Mouse (Mus musculus): ENCODE results near the gene Tardbp.

Gene Tardbp

DNA sequence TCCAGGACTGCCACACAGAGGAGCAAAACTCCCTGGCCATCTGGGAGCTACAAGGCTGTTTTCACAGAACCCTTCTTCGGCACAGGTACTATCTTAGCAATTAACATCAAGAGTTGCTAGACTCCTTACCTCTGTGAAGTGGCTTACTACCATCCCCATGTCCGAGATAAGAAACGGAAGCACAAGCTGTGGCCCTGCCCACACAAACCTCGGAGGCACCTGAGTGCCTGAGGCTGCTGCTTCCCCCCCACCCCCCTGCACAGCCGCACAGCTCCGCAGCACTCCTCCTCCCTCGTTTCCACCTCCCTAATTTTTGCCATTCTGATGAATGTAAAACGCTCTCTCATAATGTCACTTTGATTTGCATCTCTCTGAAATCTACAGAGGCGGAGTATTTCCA is 11.5 kb upstream of the Tardbp start:
- no peak for DNase-seq

DNA sequence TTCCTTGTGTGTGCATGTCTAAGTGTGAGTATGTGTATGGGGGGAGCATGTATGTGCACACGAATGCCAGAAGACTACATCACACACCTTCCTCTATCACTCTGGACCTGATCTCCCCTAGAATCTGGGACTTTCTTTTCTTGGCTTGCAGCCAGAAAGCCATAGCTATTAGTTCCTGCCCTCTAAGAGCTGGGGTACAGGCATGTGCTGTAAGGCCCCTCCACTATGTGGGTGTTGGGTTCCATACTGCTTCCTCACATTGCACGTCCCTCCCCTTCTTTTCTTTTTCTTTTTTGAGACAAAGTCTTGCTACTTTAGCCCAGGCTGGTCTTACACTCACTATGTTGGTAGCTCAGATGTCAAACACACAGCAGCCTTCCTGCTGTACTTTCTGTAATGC is 8.5 kb upstream of the Tardbp start:
- DNase-seq: no peak

DNA sequence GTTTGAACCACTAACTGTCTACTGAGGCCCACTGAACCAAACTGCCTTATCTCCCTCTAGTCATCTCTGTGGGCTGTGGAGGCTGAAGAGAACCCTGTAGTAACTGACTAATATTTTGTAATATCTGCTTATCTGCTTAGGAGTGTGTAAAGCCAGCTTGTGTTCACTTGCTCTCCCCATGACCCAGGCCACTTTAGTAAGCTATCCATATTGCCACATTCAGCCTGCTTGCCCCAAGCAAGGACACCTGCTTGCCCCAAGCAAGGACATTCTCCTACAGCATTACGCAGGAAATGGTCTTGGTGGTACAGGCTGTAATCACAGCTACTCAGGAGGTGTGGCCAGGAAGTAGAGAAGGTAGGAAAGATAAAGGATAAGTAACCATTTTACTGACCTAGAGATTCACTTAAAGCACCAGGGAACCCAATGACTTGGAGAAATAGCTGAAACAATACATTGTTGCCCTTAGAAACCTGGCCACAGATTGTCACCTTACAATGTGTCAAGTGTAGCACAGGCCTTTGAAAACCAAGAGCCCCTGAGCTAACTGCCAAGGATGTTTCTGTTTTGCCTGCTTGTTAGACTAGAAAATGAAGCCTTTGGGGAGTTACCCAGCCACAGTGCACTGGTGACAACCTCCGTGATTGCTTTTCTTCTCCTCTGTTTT is 6.7 kb upstream of the Tardbp start:
- DNase-seq: no peak

DNA sequence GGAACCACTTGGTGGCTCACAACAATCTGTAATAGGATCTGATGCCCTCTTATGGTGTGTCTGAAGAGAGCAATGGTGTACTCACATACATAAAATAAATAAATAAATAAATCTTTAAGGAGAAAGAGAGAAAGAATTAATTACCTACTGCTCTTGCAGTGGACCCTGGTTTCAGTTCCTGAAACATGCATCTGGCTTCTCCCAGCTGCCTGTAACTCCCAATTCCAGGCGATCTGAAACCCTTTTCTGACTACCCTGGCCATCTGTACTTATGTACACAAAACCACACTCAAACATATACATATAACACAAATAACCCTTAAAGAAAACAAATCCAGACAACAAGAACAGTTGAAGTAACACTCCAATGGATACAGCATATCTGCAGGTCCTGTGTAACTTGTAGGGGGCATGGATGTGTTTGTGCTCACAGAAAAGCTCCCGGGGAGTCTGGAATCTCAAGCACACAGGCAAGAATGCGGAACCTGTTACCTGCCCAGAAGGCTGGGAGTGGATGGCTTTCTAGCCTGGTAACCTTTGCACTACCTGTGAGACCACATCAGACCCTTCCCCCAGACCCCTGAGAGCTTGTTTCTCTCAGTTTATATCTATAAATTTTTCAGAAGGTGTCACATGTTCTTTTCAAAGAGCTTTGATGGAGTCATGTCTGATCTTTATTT is 5.3 kb upstream of the Tardbp start:
- no peak for DNase-seq

DNA sequence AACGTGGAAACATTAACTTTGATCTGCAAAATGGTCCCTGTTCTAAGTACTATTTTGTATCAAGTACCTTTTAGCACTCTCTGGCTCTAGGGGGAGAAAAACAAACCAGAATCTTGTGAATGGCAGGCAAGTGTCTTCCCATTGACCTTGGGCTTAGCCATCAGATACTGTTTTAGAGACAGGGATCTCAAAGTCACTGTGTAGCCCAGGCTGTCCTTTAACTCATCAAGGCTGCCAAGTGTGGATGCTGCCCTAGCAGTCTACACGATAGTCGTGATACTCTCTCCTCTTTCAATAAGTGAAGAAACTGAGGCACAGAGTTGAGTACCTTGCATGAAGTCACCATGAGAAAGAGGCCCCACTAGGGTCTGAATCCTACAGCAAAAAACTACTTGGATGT is 427 bp upstream of the Tardbp start:
- no peak for DNase-seq

DNA sequence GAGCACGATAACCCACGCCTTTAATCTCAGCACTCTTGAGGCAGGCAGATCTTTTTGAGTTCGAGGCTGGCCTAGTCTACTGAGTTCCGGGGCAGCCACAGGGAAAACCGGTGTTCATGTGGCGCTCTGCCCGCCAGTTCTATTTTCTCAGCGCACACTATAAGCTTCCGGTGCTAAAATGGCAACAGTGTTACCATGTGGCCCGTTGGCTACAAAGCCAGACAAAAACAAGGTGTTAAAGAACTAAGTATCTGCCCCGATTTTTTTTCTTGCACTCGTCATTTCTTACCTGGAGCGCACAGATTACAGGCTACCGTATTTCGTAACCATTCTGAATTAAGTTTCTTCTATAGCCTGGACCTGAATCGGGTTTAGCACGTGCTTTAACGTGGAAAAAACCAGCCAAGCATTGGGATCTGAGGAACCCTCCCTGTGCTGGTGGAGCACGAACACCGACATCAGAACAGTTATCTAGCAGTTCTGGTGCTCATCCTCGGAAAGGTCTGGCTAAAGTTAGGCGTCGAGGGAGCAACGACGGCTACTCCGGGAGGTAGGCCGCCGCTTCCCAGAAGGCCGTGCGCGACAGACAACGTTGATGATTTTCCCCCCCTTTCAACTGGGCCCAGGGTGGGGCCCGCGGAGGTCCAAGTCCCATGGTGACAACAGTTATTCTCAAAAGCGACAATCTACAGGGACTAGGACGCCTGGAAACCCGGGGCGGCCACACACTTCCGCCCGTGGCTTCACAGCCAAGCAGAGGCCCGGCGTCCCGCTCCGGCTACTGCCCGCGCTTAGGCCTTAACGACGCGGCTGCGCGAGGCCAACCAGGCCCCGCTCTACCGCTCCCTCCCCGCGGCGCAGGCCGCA is 830 bp downstream of the Tardbp start:
- DNase-seq: peak; percentile 48

DNA sequence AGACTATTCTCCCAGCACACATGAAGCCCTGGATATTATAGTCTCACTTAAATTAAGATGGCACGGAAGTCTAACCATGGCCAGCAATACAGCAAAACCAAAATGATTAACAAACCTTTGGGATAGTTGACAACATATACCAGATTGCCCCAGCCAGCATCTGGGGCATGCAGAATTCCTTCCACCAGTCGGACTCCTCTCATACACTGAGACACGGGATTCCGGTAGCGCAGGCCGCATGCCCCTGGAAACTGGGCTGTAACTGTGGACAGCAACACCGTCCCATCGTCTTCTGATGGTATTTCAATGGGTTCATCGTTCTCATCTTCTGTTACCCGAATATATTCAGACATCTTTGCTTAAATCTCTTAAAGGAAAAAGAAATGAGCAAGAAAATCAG is 1.8 kb downstream of the Tardbp start:
- DNase-seq: no peak

DNA sequence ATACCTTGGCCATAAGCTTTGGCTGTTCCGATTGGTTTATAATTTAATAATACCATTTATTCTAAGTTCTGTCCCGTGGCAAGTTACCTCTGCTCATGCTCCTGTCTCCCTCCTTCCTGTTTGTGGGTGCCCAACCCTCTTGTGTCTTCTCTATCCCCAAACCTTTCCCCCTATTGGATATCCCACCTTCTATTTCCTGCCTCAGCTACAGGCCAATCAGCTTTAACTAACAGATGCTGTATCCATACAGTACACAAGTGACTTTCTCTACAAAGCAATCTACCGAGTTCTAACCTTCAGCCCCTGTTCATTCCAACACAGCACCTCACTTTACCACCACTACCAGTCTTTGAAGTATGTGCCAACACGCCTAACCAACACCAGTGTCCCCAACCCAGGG is 3.2 kb downstream of the Tardbp start:
- DNase-seq: no peak

DNA sequence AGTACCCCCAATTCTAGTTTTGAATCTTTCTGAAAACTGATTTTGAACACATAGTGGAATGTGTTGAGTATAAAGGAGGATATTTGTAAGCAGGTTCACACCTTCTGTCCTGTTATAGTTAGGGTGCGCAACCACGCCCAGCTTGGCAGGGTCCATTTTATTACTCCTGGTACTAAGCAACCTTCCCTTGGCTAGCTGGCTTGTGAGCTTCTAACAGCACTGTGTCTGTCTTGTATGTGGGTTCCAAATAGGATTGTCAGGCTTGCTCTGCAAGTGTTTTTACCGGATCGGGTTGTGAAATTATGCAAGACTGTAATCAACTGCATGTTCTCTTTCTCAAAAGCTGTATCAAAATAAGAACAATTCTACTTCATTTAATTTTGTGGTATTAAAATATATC is 4.3 kb downstream of the Tardbp start:
- no peak for DNase-seq

DNA sequence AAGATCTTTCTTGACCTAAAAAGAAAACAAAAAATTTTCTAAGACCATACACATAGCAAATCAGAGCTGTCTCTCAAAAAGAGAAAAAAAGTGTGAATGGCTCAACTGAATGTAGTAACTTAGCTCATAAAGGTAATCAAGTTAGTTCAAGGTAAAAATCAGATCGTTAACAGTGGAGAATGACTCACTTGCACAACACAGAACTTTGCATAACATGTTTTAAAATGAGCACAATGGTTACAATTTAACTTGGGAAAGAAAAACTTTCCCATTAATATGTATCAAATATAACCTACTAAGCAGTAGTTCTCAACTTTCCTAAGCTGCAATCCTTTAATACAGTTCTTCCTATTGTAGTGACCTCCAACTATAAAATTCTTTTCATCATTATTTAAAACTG is 6.1 kb downstream of the Tardbp start:
- DNase-seq: no peak

DNA sequence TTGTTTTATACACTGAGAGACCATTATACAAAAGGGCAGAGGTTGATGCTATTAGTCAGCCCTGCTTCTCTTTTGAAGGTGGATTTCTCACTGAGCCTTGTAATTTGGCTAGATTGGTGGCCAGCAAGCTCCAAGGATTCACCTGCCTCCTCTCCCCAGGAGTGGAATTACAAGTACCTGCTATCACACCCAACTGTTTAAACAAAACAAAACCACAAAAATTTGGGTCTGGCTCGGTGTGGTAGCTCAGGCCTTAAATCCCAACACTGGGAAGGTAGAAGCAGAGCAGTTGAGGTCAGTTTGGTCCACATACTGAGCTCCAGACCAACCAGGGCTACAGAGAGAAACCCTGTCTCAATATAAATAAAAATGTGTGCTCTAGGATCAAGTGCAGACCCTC is 7.0 kb downstream of the Tardbp start:
- no peak for DNase-seq

DNA sequence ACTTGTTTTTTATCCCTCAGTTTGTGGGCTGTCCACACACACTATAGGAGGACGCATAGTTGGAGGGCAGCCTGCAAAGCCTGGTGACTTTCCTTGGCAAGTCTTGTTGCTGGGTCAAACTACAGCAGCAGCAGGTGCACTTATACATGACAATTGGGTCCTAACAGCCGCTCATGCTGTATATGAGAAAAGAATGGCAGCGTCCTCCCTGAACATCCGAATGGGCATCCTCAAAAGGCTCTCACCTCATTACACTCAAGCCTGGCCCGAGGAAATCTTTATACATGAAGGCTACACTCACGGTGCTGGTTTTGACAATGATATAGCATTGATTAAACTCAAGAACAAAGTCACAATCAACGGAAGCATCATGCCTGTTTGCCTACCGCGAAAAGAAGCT is 13.1 kb downstream of the Tardbp start:
- DNase-seq: no peak

DNA sequence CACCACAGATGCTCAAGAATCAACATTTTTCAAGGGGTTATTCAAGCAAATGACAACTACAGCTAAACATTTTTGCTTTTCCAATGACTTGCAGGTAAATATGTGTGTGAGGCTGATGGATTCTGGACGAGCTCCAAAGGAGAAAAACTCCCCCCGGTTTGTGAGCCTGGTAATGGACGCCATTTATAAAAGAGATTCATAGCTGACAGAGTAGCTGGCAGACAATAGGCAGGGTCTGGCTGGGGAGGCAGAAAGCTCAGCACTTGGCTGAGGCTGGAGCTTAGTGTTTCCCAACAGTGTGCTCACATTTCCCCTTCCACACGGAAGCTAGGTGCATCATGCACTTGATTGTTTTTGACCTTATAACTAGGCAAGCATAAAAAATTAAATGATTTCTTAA is 14.3 kb downstream of the Tardbp start:
- DNase-seq: no peak

DNA sequence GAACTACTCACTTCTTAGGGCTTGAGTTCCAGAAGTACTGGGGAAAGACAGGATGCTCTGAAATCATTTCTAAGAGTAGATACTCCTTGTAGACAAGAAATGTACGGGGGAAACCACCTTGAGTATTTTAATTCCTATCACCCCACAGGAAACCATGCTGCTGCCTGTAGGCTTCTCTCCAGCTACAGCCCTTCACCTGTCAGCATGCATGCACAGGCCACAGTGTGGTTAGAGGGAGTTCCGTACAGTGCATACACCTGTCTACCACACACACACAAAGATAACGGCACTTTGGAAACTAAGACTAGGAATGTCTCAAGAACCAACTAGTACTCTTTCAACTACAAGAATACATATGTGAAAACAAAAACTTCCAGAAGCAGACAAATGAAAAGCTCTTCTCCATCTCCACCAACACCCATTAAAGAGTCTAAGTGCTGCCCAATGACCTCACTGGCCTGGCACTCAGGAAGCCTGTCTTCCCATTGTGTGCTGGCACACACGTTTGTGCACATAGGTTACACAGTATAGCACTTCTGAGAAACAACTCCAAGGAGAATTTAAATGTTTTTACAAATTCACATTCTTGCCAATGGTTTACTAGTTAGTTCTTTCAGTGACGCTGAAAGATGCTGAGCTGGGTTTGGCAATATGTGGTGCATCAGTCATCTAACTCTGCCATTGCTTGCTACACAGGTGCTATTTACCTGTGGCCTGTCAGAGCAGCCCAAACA is 16.0 kb downstream of the Tardbp start:
- no peak for DNase-seq

DNA sequence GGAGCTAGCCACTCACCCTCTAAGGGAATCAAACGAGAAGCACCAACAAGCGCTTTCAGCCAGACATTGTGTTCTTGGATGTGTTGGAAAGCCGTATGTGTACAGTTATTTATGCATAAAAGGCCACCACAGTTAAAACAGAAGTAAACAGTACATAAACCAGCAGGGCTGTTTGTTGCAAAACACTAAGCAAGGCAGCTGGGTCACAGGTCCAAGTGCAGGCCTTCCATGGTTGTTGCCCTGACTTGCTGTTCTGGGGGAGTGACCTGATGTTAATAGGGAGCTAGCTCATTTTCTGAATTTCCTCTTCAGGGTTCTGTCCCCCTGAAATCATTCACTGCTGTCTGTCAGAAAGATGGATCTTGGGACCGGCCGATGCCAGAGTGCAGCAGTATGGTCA is 17.0 kb downstream of the Tardbp start:
- no peak for DNase-seq

DNA sequence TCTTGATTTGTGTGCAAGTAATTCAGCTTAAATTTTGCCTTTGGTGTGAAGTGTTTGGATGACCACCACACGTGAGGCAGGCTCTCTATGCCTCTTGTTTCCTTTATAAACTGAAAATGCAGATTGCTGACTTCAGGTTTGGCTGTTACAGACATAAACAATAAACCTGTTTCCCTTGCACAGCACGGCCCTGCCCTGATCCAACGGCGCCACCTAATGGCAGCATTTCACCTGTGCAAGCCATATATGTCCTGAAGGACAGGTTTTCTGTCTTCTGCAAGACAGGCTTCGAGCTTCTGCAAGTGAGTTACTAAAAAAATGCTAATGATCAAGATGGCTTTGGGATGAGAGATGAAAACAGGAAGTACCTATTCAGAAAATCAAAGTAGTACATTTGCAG is 19.1 kb downstream of the Tardbp start:
- peak; percentile 61 for DNase-seq

DNA sequence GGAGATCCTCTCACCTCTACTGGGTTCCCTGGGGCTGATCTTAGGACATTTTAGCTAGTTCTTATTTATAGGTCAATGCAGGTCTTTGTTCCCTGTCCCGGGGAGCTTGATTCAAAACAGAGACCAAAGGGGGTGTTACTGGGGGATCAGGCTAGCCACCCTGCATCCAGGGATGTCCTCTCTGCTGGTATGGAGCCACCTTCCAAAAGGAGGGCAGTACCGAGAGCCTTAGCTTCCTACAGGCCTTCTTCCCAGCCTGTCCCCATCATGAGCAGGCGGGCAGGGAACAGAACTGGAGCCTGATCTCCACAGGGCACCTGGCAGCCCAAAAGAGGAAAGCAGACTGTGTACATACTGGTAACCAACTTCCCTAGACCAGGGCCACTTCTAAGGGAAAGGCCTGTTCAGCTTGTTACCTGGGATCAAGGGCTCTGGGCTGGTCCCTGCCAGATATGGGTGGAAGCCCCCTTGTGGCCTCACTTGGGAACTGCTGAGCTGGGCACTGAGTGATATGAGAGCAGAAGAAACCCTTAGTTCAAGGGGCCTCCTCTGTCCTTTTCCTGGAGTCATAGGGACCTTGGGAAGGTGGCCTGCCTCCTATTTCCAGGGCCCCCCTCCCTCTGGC is 22.2 kb downstream of the Tardbp start:
- DNase-seq: no peak

DNA sequence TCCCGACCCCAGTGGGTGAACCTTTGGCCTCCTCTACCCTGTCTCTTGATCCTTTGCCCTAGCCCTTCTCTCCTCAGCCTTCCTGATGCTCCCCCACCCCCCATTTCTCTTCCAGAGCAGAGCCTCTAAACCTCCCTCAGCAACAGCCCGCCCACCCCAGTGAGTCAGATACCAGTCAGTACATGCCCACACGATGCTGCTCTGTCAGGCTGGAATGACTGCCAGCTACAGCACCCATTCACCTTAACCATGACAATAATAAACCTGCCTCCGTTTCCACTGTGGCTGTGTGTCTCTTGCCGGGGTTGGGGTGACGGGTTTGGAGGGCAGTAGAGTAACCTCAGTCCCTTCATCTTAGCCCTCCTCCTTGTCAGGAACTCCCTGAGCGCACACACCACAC is 22.7 kb downstream of the Tardbp start:
- DNase-seq: no peak

DNA sequence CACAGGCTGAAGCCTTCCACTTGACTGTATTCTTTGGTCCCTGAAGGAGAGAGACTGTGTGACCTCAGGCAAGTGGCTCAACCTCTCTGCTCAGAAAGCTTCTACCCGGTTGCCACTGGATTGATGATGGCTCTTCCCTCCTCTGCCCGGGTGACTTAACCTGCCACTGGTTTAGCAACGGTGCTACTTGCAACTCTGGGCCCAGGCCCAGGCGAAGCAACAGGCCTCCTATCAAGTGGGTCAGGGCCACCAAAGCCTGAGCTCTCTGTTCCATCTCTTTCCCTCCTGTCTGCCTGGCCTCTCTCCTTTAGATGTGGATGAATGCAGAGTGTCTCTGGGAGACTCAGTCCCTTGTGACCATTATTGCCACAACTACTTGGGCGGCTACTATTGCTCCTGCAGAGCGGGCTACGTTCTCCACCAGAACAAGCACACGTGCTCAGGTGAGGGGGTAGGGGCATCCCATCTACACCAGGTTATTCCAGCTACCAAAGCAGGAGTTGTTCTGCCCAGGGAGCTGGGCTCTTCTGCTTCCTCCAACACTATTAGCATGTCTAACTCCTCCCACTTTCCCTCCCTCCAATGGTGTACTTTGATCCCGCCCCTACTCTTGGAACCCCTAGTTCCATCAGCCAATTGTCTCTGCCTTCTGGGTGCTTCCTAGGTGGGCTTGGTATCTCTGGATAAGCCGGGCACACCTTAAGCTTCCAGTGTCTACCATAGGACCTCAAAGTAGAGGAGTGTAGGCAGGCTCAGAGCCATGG is 23.3 kb downstream of the Tardbp start:
- DNase-seq: no peak

DNA sequence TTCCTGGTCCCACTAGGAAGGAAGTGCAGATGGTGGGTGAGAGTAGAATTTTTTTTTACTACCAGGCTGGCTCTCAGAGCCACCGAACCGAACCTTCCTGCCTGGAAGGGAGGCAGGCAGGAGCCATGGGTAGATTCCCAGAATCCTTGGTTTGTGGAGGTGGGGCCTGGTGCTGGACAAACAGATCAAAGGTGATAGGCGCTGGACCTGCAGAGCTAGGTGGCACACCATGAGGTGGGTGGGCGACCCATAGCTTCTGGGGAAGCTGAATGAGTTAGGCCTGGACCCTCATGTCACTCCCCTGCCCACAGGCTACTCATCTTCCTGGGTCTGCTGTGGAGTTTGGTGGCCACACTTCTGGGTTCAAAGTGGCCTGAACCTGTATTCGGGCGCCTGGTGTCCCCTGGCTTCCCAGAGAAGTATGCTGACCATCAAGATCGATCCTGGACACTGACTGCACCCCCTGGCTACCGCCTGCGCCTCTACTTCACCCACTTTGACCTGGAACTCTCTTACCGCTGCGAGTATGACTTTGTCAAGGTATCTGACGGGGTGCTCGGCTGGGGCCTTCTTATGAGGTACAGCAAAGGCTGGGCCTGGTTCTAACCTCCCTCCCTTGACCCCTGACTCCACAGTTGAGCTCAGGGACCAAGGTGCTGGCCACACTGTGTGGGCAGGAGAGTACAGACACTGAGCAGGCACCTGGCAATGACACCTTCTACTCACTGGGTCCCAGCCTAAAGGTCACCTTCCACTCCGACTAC is 24.3 kb downstream of the Tardbp start, which contains the start of gene Masp2:
Masp2 (plus strand) TSS at position 198 of the 764 bp plus-strand sequence.
- no peak for DNase-seq

DNA sequence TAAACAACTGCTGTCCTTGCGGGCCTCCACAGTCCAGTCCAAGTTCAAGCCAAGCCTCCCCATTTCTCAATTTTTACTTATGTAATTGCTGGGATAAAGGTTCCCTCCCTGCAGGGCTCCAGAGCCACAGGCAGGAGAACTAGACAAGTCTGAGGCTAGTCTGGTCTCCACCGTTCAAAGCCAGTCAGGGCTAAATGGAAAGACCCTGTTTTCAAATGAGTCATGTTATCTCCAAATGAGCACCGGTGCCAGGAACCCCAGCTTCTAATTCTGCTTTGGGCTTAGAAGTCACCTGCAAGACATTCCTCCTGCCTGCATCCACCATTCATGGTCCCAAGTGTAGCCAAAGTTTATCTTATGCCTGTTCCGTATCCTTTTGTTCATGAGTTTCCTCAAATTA is 24.9 kb downstream of the Tardbp start:
- DNase-seq: no peak

Measured in cerebellum, adult 9-11 months (tissue).